Comparison of ENCODE assay signal across 27 mouse cellular contexts in the genomic region with DNA sequence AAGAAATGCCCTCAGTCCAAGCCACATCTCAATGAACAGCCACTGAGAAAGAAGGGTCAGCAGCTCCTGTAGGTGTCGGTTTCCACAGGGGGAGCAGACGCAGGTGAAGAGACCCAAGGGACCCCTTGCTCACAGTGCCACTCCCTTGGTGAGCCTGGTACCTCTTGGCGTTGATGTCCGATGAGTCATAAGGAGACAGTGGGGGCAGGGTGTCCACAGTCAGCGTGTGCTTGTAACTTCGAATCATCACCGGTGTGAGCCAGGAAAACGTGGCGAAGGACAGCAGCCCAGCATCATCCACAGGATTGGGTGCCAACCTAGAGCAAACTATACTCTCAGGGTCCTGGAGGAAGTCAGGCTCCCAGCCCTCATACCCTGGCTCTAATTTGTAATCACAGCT. TPM values are rescaled to one million over a fixed set of nuclear protein-coding genes. Genes with fewer than 3 reads are reported as not detected.
DNase-seq lines count a peak whose midpoint lies in the region; ATAC-seq and TF ChIP-seq lines count a peak whose summit lies in the region.
"Had no signal": no experiment of that assay in that cellular context is flagged by ENCODE, and none has a peak within 500 bp of the region (broad histone marks: within the 10 kb centered on the region; RNA-seq: fewer than 3 reads in every experiment).

No protein-coding gene starts in this region.

- no peak overlapping the region for H3K27ac ChIP-seq in gastrocnemius, adult 2 months
- H3K27ac ChIP-seq: forebrain, embryonic 10.5 days; forebrain, embryonic 13.5 days; heart, embryonic 13.5 days; hindbrain, embryonic 14.5 days; hindbrain, postnatal 0 days had no signal

- H3K4me1 ChIP-seq in megakaryocyte, embryonic 14.5 days = no peaks in the 10 kb centered on the region

- H3K36me3 ChIP-seq in megakaryocyte, embryonic 14.5 days (replicated peaks; ENCODE audit: low read length) = no peaks in the 10 kb centered on the region
- H3K36me3 ChIP-seq: forebrain, embryonic 10.5 days; heart, embryonic 13.5 days had no signal

- intact Hi-C loops in gastrocnemius, adult 2 months (cut with DNase I) = no loop called here

- no peak for ATAC-seq in megakaryocyte, adult 5-6 weeks (ENCODE audit: poor library complexity, severe bottlenecking)
- ATAC-seq: forebrain, embryonic 13.5 days; forebrain, embryonic 16.5 days; hindbrain, postnatal 0 days; inflammation-experienced regulatory T-cells, adult 6 months; intestine, embryonic 16.5 days had no signal

- H3K27me3 ChIP-seq in megakaryocyte, embryonic 14.5 days (replicated peaks) = peaks cover 4% of the 10 kb centered on the region
- H3K27me3 ChIP-seq: forebrain, embryonic 13.5 days; heart, embryonic 13.5 days had no signal

- no peaks in the 10 kb centered on the region for H3K9me3 ChIP-seq in megakaryocyte, embryonic 14.5 days
- H3K9me3 ChIP-seq: forebrain, embryonic 10.5 days; forebrain, embryonic 13.5 days; heart, embryonic 13.5 days had no signal

- DNase-seq in 3T3-L1 (ENCODE audit: low read depth, low spot score) (peak; percentile 78), adipocyte (ENCODE audit: low spot score) (no peak)
- DNase-seq in Muller cell, postnatal 12 days (ENCODE audit: inconsistent ontology term) = peak; percentile 24
- DNase-seq in thymus, postnatal 4 days = no peak
- no peak for DNase-seq in gastrocnemius, adult 2 months
- DNase-seq: adrenal gland, adult 8-10 months; adrenal gland, postnatal 36 days; cerebellum, adult 9-10 months; cerebellum, postnatal 14 days; gastrocnemius, postnatal 14 days; heart, adult 18-20 months; heart, postnatal 14 days; heart, postnatal 4 days had no signal

- peak overlapping the region; percentile 40 for H3K4me3 ChIP-seq in megakaryocyte, embryonic 14.5 days (replicated peaks)
- no peak overlapping the region for H3K4me3 ChIP-seq in gastrocnemius, adult 2 months
- H3K4me3 ChIP-seq: forebrain, embryonic 10.5 days; forebrain, embryonic 13.5 days; heart, embryonic 13.5 days had no signal

- TF ChIP-seq CTCF in gastrocnemius, adult 2 months (IDR thresholded peaks at IDR 0.05) = no peak

RNA-seq across cellular contexts. Expression of a gene that starts 16.8 kb away (rescaled TPM):
- polyA plus RNA-seq in megakaryocyte, embryonic 14.5 days (2012; ENCODE audit: insufficient read depth, low replicate concordance) = not detected in 2 replicates
- not detected in 2 replicates for total RNA-seq in megakaryocyte, adult 5-6 weeks (2015)
- total RNA-seq in megakaryocyte, adult 5-6 weeks (2017) = not detected in 2 replicates
- total RNA-seq in gastrocnemius, adult 2 months (2021) = not detected
- total RNA-seq: adrenal gland, postnatal 36 days; gastrocnemius, adult 18-20 months; MEL had no signal
- polyA plus RNA-seq: embryonic facial prominence, embryonic 11.5 days; forebrain, embryonic 10.5 days; heart, embryonic 13.5 days; hindbrain, embryonic 11.5 days; inflammation-experienced regulatory T-cells, adult 6 months had no signal

Comparison
In these comparisons a context has a peak if more than half of its experiments do, and no peak if none do; other contexts are left out.
1. DNase-seq: peak in 3T3-L1 (single experiment) and Muller cell, postnatal 12 days (single experiment); none in thymus, postnatal 4 days (single experiment), gastrocnemius, adult 2 months (single experiment) and adipocyte (single experiment).